Comparison of ENCODE assay signal across 8 mouse cellular contexts in the genomic region with DNA sequence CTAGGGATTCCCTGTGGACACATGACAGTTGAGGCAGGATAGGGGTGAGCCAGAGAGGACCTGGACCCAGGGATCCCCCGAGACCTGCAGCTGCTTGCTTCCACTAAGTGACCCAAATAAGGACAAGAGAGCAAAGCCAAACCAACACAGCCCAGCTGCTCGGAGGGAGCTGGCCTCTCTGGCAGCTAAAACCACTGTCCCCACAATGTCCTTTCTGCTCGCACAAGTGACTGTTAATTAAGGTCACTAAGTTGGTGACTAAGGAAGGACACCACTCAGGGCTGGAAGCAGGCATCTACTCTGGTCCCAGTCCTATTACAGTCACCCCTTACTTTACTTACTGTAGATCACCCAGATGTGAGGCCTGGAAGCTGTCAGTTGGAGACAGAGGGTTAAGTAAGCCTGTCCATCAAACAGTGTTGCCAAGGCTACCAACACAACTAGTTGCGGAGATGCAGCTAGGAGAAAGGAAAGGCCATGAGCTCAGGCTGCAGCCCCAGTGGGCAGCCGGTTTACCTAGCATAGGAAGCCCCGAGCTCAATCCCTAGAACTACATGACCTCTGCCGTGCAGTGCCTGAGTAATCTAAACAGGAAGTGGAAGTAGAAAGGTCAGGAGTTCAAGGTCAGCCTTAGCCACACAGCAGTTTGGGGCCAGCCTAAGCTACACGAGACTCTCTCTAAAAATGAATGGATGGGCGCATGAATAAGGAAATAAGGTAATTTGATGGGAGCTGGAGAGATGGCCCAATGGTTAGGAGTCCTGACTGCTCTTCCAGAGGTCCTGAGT. TPM values are rescaled to one million over a fixed set of nuclear protein-coding genes. Genes with fewer than 3 reads are reported as not detected.
DNase-seq lines count a peak whose midpoint lies in the region; ATAC-seq lines count a peak whose summit lies in the region.

No protein-coding gene starts in this region.

- intact Hi-C loops in heart, postnatal 14 days (cut with DNase I) = no loop called here

- ATAC-seq in monocyte, adult 5-6 weeks (replicated peaks; ENCODE audit: insufficient number of reproducible peaks, low FRiP score, low TSS enrichment, poor library complexity, severe bottlenecking) = peak; percentile 45; the same call in 1 of the 2 replicates

- DNase-seq in adrenal gland, postnatal 14 days = peak; percentile 12
- DNase-seq in adrenal gland, postnatal 25 days = no peak
- DNase-seq in kidney, postnatal 10 days = peak; percentile 47
- DNase-seq in kidney, adult 9 months = no peak
- DNase-seq in heart, postnatal 14 days = peak; percentile 37 to 55
- no peak for DNase-seq in embryo, embryonic 10 days (ENCODE audit: low spot score)
- no peak for DNase-seq in yolk sac, embryonic 10.5 days (ENCODE audit: low spot score)

RNA-seq across cellular contexts. Expression of gene Tmem51, which starts 30.2 kb away (rescaled TPM):
- 4.9 and 7.6 TPM in 2 replicates for total RNA-seq in adrenal gland, postnatal 14 days (2021)
- 1.8 and 5.2 TPM in 2 replicates for total RNA-seq in adrenal gland, postnatal 25 days (2021)
- 10 to 100 TPM; 12.0 to 12.7 TPM for total RNA-seq in heart, postnatal 14 days (2021)
- total RNA-seq in monocyte, adult 5-6 weeks (2017) = 57.2 to 77.8 TPM (median 58.7 TPM) in 3 replicates

RNA-seq across cellular contexts. Expression of gene Fhad1, which starts 39.0 kb away (rescaled TPM):
- total RNA-seq in adrenal gland, postnatal 14 days (2021) = 0.74 and 1.7 TPM in 2 replicates
- 0.91 TPM in 1 of 2 replicates, not detected in the other for total RNA-seq in adrenal gland, postnatal 25 days (2021)
- total RNA-seq in heart, postnatal 14 days (2021) = under 1 TPM; 0.17 to 0.48 TPM
- total RNA-seq in monocyte, adult 5-6 weeks (2017) = 0.32 to 4.4 TPM (median 0.38 TPM) in 3 replicates

Comparison
In these comparisons a context has a peak if more than half of its experiments do, and no peak if none do; other contexts are left out.
1. DNase-seq: peak in adrenal gland, postnatal 14 days (single experiment), kidney, postnatal 10 days (single experiment) and heart, postnatal 14 days (2 of 2); none in adrenal gland, postnatal 25 days (single experiment), kidney, adult 9 months (single experiment), embryo, embryonic 10 days (single experiment) and yolk sac, embryonic 10.5 days (single experiment).